Mouse (Mus musculus): ENCODE results near the gene Lrrc42. TPM values are rescaled to one million over a fixed set of nuclear protein-coding genes. Genes with fewer than 3 reads are reported as not detected.

Gene Lrrc42
- total and polyA plus RNA-seq, 3 experiments, result 8.6 to 48.9 TPM; not detected in 1

- TF ChIP-seq ZKSCAN1 (IDR thresholded peaks at IDR 0.05; ENCODE audit: low read depth, low read length) (peak; percentile 79), GABPA (IDR thresholded peaks at IDR 0.05; ENCODE audit: low read depth, low read length) (no peak), SIN3A (IDR thresholded peaks at IDR 0.05; ENCODE audit: low read length) (no peak)
- Histone ChIP-seq H3K9me3 (replicated peaks; ENCODE audit: insufficient read depth, low read length) (no peaks in the 10 kb centered on the region), H3K27me3 (ENCODE audit: control insufficient read depth in 1 of 2, insufficient read depth in 2 of 2, low read length in 2 of 2) (no peaks in the 10 kb centered on the region), H3K36me3 (ENCODE audit: control insufficient read depth in 1 of 2, insufficient read depth in 2 of 2, low read length in 2 of 2) (peaks cover 0 to 52% of the 10 kb centered on the region in 2 experiments; a peak in 3 of 4 replicates), H3K27ac (ENCODE audit: control insufficient read depth, low read depth, low read length) (no peak overlapping the region), H3K4me1 (ENCODE audit: control insufficient read depth in 1 of 2, insufficient read depth in 2 of 2, low read length in 2 of 2) (no peaks in the 10 kb centered on the region), H3K9ac (ENCODE audit: control insufficient read depth, low read depth, low read length, poor library complexity, severe bottlenecking) (no peak overlapping the region), H3K4me3 (ENCODE audit: control insufficient read depth in 1 of 2, insufficient read depth in 1 of 2, low read depth in 2 of 2, low read length in 2 of 2) (no peak overlapping the region), H3K79me2 (ENCODE audit: control insufficient read depth, insufficient read depth, low read length, poor library complexity) (no peaks in the 10 kb centered on the region)
- no peak for DNase-seq (ENCODE audit: low read depth, low spot score)
Measured at GRCm38 (mm10) chr4:107193841-107194240, 59.5 kb downstream of the Lrrc42 start.

- H3K4me3 ChIP-seq (ENCODE audit: control insufficient read depth in 1 of 2, insufficient read depth in 1 of 2, low read depth in 2 of 2, low read length in 2 of 2), result no peak overlapping the region
- no peaks in the 10 kb centered on the region for H3K27me3 ChIP-seq (ENCODE audit: control insufficient read depth in 1 of 2, insufficient read depth in 2 of 2, low read length in 2 of 2)
- TF ChIP-seq MYC (IDR thresholded peaks at IDR 0.05; ENCODE audit: low read depth, low read length), result no peak
- no peak for TF ChIP-seq SMC3 (IDR thresholded peaks at IDR 0.05; ENCODE audit: low read depth, low read length)
- TF ChIP-seq RCOR1 (IDR thresholded peaks at IDR 0.05; ENCODE audit: low read depth, low read length), result no peak
- no peak for TF ChIP-seq KAT2A (conservative IDR thresholded peaks at IDR 0.05; ENCODE audit: low read depth, low read length)
- H3K36me3 ChIP-seq (ENCODE audit: control insufficient read depth in 1 of 2, insufficient read depth in 2 of 2, low read length in 2 of 2), result peaks cover 14 to 41% of the 10 kb centered on the region in 2 experiments
- H3K79me2 ChIP-seq (ENCODE audit: control insufficient read depth, insufficient read depth, low read length, poor library complexity), result peaks cover 20% of the 10 kb centered on the region
- H3K4me1 ChIP-seq (ENCODE audit: control insufficient read depth in 1 of 2, insufficient read depth in 2 of 2, low read length in 2 of 2), result peaks cover 2 to 12% of the 10 kb centered on the region in 2 experiments
- no peak overlapping the region for H3K27ac ChIP-seq (ENCODE audit: control insufficient read depth, low read depth, low read length)
- H3K9ac ChIP-seq (ENCODE audit: control insufficient read depth, low read depth, low read length, poor library complexity, severe bottlenecking), result no peak overlapping the region
- DNase-seq (ENCODE audit: low read depth, low spot score), result no peak
- H3K9me3 ChIP-seq (replicated peaks; ENCODE audit: insufficient read depth, low read length), result no peaks in the 10 kb centered on the region
Measured at GRCm38 (mm10) chr4:107185703-107186102, 67.6 kb downstream of the Lrrc42 start.

Other genes starting within 250 kb of the Lrrc42 start
- 69.6 and 73.1 TPM in 2 replicates for gene Mrpl37, start 186.7 kb downstream of the Lrrc42 start, total RNA-seq (2012; rRNA removed)
- 100 to 1,000 TPM; 153 to 423 TPM for gene Mrpl37, start 186.7 kb downstream of the Lrrc42 start, polyA plus RNA-seq (2012; ENCODE audit: insufficient read depth in 1 of 2, insufficient read length in 2 of 2, low read depth in 1 of 2, low replicate concordance in 2 of 2, missing spikeins in 1 of 2)
- 5.6 and 8.5 TPM in 2 replicates for gene Cyb5rl, start 186.5 kb downstream of the Lrrc42 start, total RNA-seq (2012; rRNA removed)
- gene Cyb5rl, start 186.5 kb downstream of the Lrrc42 start, polyA plus RNA-seq (2012; ENCODE audit: insufficient read depth in 1 of 2, insufficient read length in 2 of 2, low read depth in 1 of 2, low replicate concordance in 2 of 2, missing spikeins in 1 of 2), result 1 to 10 TPM in 1 of 2 experiments, not detected in 1; 9.3 TPM
- not detected in 2 replicates for gene Cdcp2, start 156.6 kb downstream of the Lrrc42 start, total RNA-seq (2012; rRNA removed)
- not detected for gene Cdcp2, start 156.6 kb downstream of the Lrrc42 start, polyA plus RNA-seq (2012; ENCODE audit: insufficient read depth in 1 of 2, insufficient read length in 2 of 2, low read depth in 1 of 2, low replicate concordance in 2 of 2, missing spikeins in 1 of 2)
- 51.9 and 55.8 TPM in 2 replicates for gene Tmem59, start 75.1 kb downstream of the Lrrc42 start, total RNA-seq (2012; rRNA removed)
- gene Tmem59, start 75.1 kb downstream of the Lrrc42 start, polyA plus RNA-seq (2012; ENCODE audit: insufficient read depth in 1 of 2, insufficient read length in 2 of 2, low read depth in 1 of 2, low replicate concordance in 2 of 2, missing spikeins in 1 of 2), result 10 to 100 TPM in 1 of 2 experiments, not detected in 1; 78.9 TPM
- gene Tceanc2, start 74.4 kb downstream of the Lrrc42 start, total RNA-seq (2012; rRNA removed), result 1.5 and 1.9 TPM in 2 replicates
- 1 to 10 TPM in 1 of 2 experiments, not detected in 1; 9.4 TPM for gene Tceanc2, start 74.4 kb downstream of the Lrrc42 start, polyA plus RNA-seq (2012; ENCODE audit: insufficient read depth in 1 of 2, insufficient read length in 2 of 2, low read depth in 1 of 2, low replicate concordance in 2 of 2, missing spikeins in 1 of 2)
- gene Ldlrad1, start 44.4 kb downstream of the Lrrc42 start, total RNA-seq (2012; rRNA removed), result 0.15 TPM in 1 of 2 replicates, not detected in the other
- gene Ldlrad1, start 44.4 kb downstream of the Lrrc42 start, polyA plus RNA-seq (2012; ENCODE audit: insufficient read depth in 1 of 2, insufficient read length in 2 of 2, low read depth in 1 of 2, low replicate concordance in 2 of 2, missing spikeins in 1 of 2), result not detected
- gene Hspb11, start 61 bp upstream of the Lrrc42 start, total RNA-seq (2012; rRNA removed), result 11.2 and 12.4 TPM in 2 replicates
- gene Hspb11, start 61 bp upstream of the Lrrc42 start, polyA plus RNA-seq (2012; ENCODE audit: insufficient read depth in 1 of 2, insufficient read length in 2 of 2, low read depth in 1 of 2, low replicate concordance in 2 of 2, missing spikeins in 1 of 2), result 10 to 100 TPM in 1 of 2 experiments, not detected in 1; 16.8 TPM
- not detected in 2 replicates for gene Dio1, start 53.6 kb upstream of the Lrrc42 start, total RNA-seq (2012; rRNA removed)
- under 1 TPM in 1 of 2 experiments, not detected in 1; 0.13 TPM for gene Dio1, start 53.6 kb upstream of the Lrrc42 start, polyA plus RNA-seq (2012; ENCODE audit: insufficient read depth in 1 of 2, insufficient read length in 2 of 2, low read depth in 1 of 2, low replicate concordance in 2 of 2, missing spikeins in 1 of 2)
- 37.5 and 40.6 TPM in 2 replicates for gene Yipf1, start 60.8 kb upstream of the Lrrc42 start, total RNA-seq (2012; rRNA removed)
- gene Yipf1, start 60.8 kb upstream of the Lrrc42 start, polyA plus RNA-seq (2012; ENCODE audit: insufficient read depth in 1 of 2, insufficient read length in 2 of 2, low read depth in 1 of 2, low replicate concordance in 2 of 2, missing spikeins in 1 of 2), result 100 to 1,000 TPM in 1 of 2 experiments, 10 to 100 TPM in 1; 43.5 to 549 TPM
- 44.7 and 54.0 TPM in 2 replicates for gene Ndc1, start 114.3 kb upstream of the Lrrc42 start, total RNA-seq (2012; rRNA removed)
- gene Ndc1, start 114.3 kb upstream of the Lrrc42 start, polyA plus RNA-seq (2012; ENCODE audit: insufficient read depth in 1 of 2, insufficient read length in 2 of 2, low read depth in 1 of 2, low replicate concordance in 2 of 2, missing spikeins in 1 of 2), result 100 to 1,000 TPM in 1 of 2 experiments, 10 to 100 TPM in 1; 57.2 to 274 TPM
- gene Glis1, start 181.1 kb upstream of the Lrrc42 start, total RNA-seq (2012; rRNA removed), result 0.46 TPM in 1 of 2 replicates, not detected in the other
- under 1 TPM in 1 of 2 experiments, not detected in 1; 0.93 TPM for gene Glis1, start 181.1 kb upstream of the Lrrc42 start, polyA plus RNA-seq (2012; ENCODE audit: insufficient read depth in 1 of 2, insufficient read length in 2 of 2, low read depth in 1 of 2, low replicate concordance in 2 of 2, missing spikeins in 1 of 2)

Measured in MEL (cell line).